Mouse (Mus musculus) adrenal gland, adult 2 months (tissue): ENCODE results near the gene Dync1i1. TPM values are rescaled to one million over a fixed set of nuclear protein-coding genes. Genes with fewer than 3 reads are reported as not detected.

ENCODE experiments used
- DNase-seq: peaks from one replicate; pipeline ENCODE4 v3.0.0; 2021
- polyA plus RNA-seq: library from polyadenylated mRNA; depleted of rRNA; stranded (reverse); fragments of >200 nt; gene quantifications from 2 replicates; pipeline ENCODE4 v1.2.3, GENCODE M21; 2012
- total RNA-seq, 2 experiments: library from RNA; stranded (reverse); gene quantifications; 2 replicates each; pipeline ENCODE4 v1.2.3; 2021

Gene Dync1i1
- total and polyA plus RNA-seq, 3 experiments = 1.6 to 1.8 (median 1.7) TPM

DNA sequence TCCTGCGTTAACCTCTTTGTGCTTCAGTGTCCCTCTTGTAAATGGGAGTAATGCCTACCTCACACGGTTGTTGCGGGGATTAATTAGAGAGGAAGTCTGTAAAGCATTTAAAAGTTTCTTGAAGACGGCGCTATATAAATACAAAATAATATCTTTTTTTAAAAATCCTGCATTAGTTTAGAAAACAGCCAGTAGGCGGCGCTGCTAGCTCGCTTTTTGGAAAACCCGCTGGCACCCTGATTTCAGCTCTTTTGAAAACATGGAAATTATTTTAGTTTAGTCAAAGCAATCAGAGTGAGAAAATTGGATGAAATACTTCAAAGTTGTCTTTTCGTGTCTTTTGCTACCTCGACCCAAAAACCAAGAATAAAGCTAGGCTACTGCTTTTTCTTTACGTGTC lies 132.9 kb downstream of the Dync1i1 start:
- peak; percentile 14 for DNase-seq

DNA sequence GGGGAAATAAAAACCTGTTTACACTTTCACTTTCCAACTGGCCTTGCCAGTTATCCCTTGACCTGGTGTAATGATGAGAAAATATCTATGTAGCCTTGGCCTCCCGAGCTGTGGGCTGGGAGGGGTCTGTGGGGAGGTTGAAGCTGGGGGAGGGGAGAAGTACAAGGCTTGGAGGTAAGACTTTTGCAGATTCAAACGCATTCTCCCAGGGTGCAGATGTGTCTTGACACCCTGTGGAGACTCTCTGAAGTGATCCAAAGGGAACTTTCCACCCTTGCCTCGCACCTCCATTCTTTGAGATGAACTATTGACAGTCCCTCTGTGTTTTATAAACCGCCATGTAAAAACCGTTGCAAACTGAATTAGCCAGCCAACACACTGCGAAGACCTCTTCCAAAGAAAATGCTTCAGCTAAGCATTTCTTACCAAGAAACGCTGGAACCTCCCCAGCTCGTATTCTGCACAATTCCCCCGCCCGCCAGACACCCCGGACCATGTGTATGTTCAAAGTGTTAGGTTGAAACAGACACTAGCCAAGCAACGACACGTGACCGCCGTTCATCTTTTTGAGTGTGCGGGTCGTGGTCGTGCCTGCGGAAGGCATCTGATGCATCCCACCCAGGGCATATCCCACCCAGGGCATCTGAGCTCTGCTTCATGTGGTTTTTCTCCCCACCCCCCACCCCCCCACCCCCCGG lies 133.6 kb downstream of the Dync1i1 start:
- DNase-seq = no peak

DNA sequence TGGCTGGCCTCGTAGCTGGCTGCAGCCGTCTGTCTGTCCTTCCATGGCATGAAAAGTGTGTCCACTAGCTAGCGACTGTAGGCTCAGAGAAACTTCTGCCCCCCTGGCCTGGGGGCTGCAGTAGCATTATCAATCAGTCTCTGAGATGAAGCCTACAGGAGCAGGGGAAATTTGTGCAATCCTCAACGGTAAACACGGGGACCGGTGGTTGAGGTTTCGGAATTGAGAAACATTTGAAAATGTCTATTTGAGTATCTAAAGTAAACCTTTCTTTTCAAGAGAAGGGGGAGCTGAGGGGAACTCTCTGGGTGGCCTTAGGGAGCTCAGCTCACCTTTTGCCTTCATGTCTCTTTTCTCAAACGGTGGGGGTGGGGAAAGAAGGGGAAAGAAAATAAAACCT lies 134.2 kb downstream of the Dync1i1 start:
- DNase-seq = no peak

DNA sequence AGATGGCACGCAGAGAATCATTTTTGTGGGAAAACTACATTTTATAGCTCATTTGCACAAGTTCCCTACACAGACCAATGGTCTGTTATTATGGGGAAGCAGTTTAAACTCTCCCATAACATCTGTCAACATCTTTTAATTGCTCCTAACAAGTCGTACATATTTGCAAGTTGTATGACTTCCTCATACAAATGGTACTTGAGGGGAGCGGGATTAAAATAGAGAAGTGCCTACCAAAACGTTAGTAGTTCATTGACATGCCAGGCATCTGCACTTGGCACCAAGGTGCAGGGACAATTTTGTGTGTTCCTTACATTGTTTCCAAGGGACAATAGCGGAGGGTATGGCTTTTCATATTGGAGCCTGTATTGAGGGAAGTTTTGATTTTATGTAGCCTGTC lies 140.7 kb downstream of the Dync1i1 start:
- no peak for DNase-seq

DNA sequence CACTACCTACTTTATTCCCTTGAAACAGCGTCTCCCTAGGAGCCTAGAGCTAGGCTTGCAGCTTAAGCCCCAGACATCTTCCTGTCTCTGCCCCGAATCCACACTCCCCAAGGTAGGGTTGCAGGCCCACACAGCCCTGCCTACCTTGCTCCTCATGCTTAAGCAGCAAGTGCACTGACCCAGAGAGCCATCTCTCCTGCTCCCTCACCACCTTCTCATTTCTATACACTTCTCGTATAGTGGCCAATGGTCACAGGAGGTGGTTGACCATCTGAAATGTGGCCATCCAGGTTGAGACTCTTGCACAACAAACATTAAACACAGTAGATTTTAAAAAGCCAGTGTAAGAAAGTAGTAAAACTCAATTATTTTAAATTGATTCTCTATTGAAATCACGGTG lies 141.8 kb downstream of the Dync1i1 start:
- DNase-seq = no peak

DNA sequence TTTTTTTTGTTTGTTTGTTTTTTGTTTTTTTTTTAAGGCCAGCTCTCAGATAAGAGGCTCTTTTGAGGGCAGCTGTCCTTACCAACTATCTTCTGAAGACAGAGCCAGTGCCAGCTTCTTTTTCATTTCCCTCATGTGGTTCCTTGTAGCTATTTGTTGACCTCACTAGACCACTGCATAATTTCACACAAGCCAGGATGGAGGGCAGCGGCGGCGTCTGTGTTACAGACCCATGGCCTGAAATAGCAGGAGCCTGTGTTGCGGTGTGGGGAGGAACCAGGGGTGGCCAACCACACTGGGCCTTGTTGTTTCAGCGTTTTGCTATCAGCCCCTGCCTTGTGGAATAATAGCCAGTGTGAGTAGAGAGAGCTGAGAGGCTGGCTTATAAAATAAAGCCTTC lies 145.6 kb downstream of the Dync1i1 start:
- DNase-seq = no peak

DNA sequence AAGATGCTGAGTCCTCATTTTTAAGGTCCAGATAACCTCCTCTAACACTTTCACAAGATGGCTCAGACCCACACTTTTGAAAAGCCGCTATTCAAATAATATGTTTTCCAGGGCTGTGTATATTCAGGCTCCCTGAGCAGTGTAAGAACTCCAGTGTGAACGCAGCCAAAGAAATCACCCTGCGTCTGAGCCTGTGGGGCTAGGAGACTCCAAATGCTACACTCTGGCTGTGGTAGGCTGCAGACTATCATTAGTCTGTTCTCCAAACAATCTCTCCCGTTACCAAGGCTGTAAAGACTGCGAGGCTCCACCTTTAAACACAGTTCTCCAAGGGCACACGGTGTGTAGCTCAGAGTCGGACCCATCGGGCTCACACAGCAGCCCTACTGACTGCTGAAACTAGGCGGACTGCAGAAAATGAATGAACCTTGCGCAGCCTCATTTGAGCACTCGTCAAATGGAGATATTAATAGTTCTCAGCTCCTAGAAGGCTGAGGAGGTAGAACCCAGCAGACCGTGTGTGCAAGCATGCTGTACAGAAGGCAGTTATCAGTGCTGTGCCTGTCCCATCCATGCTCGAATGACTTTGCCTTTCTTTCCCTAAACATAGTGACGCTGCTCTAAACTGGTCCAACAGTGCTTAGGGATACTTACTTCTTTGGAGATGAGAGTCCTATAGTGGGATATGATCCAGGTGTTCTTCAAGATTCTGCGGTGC lies 146.3 kb downstream of the Dync1i1 start:
- no peak for DNase-seq

DNA sequence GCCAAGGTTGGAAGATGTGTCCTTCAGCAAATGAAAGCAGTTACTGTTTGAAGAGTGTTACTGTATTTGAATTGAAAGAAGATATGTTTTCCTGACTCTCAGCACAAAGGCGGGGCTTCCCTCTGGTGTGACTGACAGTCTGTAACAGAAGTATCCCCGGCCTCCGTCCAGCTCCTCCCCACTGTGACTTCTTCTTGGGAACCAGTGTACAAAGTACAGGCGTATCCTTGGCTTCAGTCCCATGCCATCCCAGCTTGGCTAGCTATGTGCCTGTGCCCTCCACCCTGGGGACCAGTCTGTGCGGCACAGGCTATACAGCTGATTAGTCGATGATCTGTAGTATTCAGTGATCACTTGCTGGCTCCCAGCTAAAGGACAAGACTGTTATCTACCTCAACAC lies 163.9 kb downstream of the Dync1i1 start:
- no peak for DNase-seq

DNA sequence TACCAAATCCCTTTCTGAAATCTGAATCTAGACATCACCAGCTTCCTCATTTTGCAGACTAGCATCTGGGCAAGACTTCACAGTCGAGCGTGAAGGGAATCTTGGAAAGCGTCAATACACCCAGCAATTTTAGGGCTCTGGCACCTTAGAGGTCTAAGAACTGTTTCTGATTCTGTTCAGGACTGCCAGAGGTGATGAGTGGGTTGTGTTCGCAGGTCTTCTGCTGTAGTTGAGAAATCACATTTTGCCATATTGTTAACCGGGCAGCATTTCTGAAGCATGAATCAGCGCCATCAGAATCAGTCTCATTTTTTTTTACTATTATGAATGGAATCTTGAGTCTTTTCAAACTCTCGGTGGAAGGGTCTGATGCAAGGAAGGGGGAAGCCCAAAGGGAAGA lies 185.9 kb downstream of the Dync1i1 start:
- no peak for DNase-seq

DNA sequence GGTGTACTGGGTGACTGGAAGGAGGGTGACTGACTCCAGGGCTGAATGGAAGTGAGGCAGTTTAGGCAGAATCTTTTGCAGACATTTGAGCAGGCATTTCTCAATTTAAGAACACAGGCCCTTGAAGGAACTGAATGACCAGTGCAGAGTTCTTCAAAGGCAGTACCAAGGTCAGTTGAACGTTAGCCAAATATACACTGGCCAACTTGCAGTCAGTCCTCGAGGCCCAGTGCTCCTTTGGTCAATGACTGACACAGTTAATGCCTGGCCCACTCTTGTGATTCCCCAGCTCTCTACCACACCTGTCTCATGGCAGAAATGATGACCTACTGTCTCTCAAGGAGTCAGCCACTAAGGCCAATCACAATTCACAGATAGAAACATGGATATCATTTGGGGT lies 189.6 kb downstream of the Dync1i1 start:
- peak; percentile 4 for DNase-seq

DNA sequence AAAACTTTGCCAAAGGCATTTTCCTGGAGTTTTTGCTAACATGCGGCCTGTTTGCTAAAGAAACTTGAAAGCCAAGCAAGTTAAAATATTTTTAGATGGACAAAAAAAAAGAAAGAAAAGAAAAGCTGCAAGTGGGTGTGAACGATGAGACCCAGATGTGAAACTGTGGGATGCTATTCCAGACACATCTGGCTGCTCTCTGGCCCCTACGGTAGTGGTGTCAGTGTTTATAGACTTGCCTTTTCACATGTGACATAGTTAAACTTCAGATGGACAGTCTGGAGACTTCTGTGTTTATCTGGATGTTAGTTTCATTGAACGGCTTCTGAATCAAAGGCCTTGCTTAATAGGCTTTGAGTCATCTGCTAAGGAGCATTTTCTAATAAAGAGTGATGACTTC lies 195.2 kb downstream of the Dync1i1 start:
- no peak for DNase-seq

DNA sequence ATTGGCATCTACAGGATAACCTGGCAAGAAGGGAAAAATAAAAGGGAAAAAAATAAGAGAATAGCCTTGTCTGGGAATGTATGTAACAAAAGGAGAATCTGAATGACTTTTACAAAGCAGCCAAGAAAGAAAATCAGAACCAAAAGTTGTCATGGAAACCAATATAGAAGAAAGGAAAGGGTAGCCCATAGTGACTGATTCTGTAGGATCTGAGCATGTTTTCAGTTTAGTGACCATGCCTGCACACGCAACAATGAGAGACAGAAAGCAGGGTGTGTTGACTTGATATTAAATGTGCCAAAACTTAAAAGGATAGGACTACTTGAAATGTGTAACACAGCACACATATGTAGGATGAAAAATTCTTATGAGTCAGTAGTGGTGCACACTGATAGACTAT lies 197.2 kb downstream of the Dync1i1 start:
- DNase-seq = no peak

DNA sequence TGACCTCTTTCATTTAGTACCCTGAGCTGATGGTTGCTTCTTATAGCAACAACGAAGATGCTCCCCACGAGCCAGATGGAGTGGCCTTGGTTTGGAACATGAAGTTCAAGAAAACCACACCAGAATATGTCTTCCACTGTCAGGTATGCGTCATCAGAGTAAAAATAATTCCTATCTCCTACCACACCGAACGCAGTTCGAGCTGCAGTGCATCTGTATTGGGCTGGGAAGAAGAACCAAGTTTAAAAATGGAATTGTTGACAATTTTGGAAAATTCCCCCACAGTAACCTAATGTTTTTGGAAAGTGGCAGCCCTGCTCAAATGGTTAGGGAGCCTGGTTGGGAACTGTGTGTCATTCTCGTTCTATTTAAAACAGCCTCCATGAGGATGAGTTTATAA lies 197.7 kb downstream of the Dync1i1 start:
- no peak for DNase-seq

DNA sequence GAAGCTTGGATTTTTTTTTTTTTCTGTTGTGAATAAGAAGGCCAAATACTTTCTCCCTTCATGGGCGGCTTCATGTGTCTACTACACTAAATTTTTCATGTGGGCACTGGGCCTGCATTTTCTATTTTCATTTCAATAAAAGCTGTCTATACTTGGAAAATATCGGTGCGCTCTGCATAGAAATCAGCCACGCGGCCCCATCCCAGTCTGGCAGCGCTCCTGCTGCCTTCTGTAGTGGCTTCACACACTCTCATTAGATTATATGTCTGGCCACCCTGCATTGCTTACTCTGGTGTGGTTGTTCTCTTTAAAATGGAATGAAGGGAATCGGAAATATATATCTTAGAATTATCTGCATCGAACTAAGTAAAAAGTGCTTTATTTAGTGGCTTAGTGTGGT lies 204.7 kb downstream of the Dync1i1 start:
- DNase-seq = no peak

DNA sequence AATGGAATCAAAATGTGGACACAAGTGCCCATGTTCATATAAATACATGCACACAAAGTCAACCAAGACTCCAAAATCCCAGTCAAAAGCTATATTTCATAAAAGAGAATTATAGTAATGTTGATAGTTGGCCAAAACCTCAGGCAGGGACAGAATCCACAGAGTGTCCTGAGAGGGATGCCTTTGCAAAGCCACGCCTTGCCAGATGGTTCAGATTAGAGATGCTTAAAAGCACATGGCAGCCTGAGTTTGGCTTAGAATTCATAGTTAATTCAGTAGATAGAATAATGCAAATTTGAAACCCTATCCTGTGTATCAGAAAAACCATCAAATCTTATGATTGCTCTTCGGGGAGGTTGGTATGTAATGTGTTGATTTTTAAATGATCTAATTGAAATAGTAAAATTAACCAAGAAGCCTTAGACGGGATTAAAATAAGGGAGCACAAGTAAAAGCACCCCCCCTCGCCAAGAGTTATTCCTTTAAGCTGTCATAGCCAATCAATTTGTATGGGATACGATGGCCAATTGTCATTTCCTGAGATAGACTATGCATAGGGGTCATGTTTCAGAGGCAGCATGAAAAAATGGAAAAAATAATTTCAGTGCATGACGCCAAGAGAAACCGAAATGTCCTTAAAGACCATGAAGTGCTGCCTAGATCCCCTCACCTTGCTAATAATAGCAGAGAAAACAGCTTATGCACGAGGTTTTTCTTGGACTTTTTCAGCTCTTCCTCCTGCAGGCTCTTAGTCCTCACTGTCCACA lies 210.3 kb downstream of the Dync1i1 start:
- DNase-seq = no peak

DNA sequence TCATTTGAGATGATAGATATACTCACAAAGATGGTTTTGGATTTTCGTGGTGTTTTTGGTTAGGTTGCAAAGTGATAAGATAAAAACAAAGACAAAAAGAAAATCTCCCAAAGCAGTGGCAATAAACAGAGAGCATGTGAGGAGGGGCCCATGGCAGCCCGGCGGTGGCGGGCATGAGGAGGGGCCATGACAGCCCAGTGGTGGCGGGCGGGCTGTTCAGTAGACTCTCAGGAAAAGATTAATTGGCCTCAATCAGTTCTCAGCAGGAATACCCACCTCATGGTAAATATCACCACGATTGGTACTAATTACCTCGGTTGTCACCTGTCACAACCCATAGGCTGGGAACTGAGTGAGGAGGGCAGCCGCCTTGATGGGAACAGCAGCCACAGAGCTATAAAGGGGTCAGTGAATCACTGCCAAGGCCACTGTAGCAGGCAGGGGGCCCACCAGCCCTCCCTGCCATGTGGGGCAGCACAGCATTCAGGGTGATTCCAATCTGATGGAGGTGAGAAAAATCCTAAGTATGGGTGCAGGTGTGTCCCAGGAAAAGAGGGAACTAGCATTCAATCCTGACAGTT lies 224.5 kb downstream of the Dync1i1 start:
- no peak for DNase-seq

DNA sequence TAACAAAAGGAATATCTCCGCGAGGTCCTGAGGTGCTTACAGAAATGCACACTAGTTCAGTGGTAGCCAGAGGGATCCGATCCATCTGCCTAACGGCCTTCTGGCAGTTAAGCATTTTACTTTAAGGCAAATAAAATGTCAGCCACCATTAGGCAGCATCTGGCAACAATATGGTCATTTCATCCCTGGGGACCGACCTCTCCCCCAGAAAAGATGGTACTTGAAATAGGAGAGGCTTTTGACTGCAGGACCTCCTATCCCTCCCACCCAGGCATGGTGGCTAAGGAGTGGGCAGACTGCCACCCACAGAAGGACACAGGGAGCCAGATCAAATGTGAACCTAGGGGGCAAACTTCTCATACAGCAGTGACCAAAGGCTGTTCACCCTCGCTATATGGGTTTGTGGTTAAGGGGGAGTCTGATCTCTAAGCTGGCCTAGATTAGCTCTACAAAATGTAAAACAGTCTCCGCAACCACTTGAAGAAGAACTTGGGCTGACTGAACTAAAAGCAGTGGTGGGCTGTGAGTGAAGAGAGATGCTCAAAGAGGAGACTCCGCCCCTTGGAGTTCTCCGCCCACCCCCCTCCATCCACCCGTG lies 231.0 kb downstream of the Dync1i1 start:
- DNase-seq = no peak

DNA sequence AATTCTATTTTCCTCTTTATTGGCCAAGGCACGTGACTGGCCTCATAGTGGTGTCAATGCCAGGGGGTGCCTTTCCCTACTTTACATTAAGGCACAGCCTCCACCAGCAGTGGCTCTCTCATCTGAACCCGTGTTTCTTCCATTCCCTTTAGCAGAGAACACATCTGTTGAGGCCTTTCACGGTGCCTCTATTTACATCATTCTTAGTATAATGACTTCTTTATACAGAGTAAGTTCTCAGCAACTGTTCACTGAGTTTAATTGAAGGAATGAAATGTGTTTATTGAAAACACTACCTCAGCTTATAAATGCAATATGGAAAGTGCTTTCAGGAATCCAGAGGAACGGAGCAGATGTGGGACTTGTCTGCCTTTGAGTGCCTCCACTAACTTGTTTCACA lies 235.3 kb downstream of the Dync1i1 start:
- DNase-seq = no peak

DNA sequence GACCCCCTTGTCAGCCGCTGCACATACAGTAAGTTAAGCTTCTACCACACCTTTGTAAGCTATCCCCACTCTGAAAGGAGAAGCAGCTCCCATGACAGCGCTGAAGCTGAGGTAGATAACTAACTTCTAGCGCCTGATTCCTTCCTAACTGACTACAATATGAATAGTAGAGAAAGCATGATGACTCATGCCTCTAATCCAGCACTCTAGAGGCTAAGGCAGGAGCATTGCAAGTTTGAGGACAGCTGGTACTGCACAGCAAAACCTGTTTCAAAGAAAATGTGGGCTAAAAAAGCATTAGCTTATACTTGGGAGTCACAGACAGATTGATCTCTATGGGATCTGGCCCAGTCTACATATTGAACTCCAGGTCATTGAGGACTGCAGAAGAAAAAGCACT lies 236.5 kb downstream of the Dync1i1 start:
- no peak for DNase-seq

DNA sequence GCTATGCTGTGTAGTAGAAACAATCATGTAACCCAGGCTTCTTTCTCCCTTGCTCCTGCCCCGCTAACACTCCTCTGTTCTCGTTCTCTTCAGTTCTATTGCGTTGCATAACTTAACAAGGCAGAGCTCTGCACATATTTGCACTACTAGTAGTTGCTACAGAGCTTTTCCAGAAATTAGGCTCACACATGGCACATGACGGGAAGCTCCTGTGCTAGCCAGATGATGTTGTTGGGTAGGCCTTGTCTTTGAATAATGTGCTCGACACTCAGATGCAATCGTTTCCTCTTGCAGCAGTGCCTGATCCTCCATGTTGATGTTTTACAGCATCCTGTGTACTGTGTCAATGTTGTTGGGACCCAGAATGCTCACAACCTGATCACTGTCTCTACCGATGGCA lies 240.9 kb downstream of the Dync1i1 start:
- no peak for DNase-seq

DNA sequence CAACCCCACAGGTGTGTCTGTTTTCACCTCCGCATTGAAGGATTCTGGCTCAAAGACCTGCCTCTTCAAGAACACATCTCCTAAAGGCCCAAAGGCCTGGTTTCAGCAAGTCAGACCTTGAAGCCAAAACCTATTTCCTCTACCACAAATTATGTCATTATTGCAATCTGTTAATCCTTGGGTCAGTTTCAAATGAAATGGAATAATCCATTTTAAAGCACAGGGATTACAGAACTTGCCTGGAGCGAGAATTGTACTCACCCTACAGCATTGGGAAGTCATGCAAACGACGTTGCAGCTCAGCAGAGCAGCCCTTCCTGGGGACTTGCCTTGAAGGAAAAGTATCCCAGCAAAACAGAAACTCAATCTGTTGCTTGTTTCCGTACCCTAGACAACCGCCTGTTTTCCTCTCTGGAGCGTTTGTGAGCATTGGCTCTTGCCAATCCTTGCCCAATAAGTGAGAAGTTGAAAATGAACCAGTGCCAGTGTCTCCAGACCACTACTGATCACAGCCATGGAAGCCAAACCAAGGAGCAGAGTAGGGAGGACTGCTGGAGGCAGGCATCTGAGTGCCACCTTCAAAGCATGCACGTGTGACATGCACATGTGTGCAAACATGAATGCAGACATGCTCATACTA lies 241.5 kb downstream of the Dync1i1 start:
- DNase-seq = no peak

DNA sequence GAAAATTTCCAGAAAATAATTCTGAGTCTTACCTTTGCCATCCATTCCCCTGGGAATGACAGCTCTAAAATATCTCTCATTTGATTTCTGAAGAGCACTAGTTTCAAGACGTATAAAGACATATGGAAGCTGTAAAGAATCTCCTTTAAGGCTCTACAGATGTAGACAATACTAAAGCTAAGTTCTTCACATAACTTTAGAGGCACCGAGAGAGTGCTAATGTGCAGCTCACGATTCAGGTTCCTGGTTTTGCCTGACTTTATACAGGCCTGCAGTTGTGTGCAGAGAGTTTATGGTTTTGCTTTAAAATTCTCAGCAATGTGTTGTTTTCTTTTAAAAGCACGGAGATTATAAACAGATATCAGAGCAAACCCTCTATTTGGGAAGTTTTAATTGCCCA lies 242.1 kb downstream of the Dync1i1 start:
- no peak for DNase-seq
